15 mouse cellular contexts compared by ENCODE assay signal in genomic region chr10:105401754-105402480, GRCm38 (mm10).
DNase-seq lines count a peak whose midpoint lies in the region; ATAC-seq and TF ChIP-seq lines count a peak whose summit lies in the region.
"Had no signal": no experiment of that assay in that cellular context is flagged by ENCODE, and none has a peak within 500 bp of the region (broad histone marks: within the 10 kb centered on the region; RNA-seq: fewer than 3 reads in every experiment).

No protein-coding gene starts in this region.

- H3K9ac ChIP-seq in forebrain, embryonic 15.5 days (replicated peaks), result no peak overlapping the region; the same call in 1 of the 2 replicates
- H3K9ac ChIP-seq in midbrain, embryonic 15.5 days, result no peak overlapping the region
- H3K9ac ChIP-seq: embryonic facial prominence, embryonic 15.5 days had no signal

- DNase-seq in layer of hippocampus, adult 2 months (ENCODE audit: low spot score in 2 of 2), result no peak
- DNase-seq in layer of hippocampus, adult 11-12 months (ENCODE audit: low spot score), result no peak
- DNase-seq in cerebellum, adult 2 months, result peak; percentile 70 to 83
- no peak for DNase-seq in limb, embryonic 10.5 days (ENCODE audit: low spot score)
- no peak for DNase-seq in lung, postnatal 4 days
- DNase-seq in lung, adult 18-20 months, result no peak
- DNase-seq: B cell, adult 2 months; gastrocnemius, adult 2 months; kidney, postnatal 10 days; right cerebral cortex, adult 18-20 months had no signal

- peak overlapping the region; percentile 43 for H3K4me2 ChIP-seq in forebrain, embryonic 15.5 days (replicated peaks)
- peak overlapping the region; percentile 27 for H3K4me2 ChIP-seq in midbrain, embryonic 15.5 days
- H3K4me2 ChIP-seq: embryonic facial prominence, embryonic 15.5 days; liver, embryonic 11.5 days had no signal

- ATAC-seq in forebrain, embryonic 15.5 days (replicated peaks), result peak; percentile 83
- ATAC-seq in midbrain, embryonic 15.5 days (replicated peaks), result peak; percentile 57; the same call in 1 of the 2 replicates

- H3K4me1 ChIP-seq in cerebellum, adult 2 months (ENCODE audit: control insufficient read depth, insufficient read depth, low read length), result peaks cover 6% of the 10 kb centered on the region
- H3K4me1 ChIP-seq in forebrain, embryonic 15.5 days, result peaks cover 22% of the 10 kb centered on the region
- 0 out of 2 replicates have a peak, but pooled peaks cover 5% of the 10 kb centered on the region for H3K4me1 ChIP-seq in midbrain, embryonic 15.5 days
- H3K4me1 ChIP-seq in limb, embryonic 10.5 days, result no peaks in the 10 kb centered on the region

- peak overlapping the region; percentile 23 for H3K4me3 ChIP-seq in layer of hippocampus, adult 2 months
- H3K4me3 ChIP-seq in cerebellum, adult 2 months (replicated peaks; ENCODE audit: insufficient read depth, low read depth, low read length), result peak overlapping the region; percentile 24
- H3K4me3 ChIP-seq in forebrain, embryonic 15.5 days, result peak overlapping the region; percentile 18
- H3K4me3 ChIP-seq in midbrain, embryonic 15.5 days, result no peak overlapping the region
- no peak overlapping the region for H3K4me3 ChIP-seq in limb, embryonic 10.5 days
- H3K4me3 ChIP-seq: embryonic facial prominence, embryonic 15.5 days; gastrocnemius, adult 2 months; myocyte had no signal

- H3K36me3 ChIP-seq in forebrain, embryonic 15.5 days, result no peaks in the 10 kb centered on the region
- no peaks in the 10 kb centered on the region for H3K36me3 ChIP-seq in midbrain, embryonic 15.5 days (replicated peaks)
- H3K36me3 ChIP-seq in limb, embryonic 10.5 days, result no peaks in the 10 kb centered on the region
- H3K36me3 ChIP-seq: embryonic facial prominence, embryonic 15.5 days had no signal

- peak overlapping the region; percentile 52 for H3K27ac ChIP-seq in layer of hippocampus, adult 2 months
- no peak overlapping the region for H3K27ac ChIP-seq in cerebellum, adult 2 months (ENCODE audit: insufficient read depth, low read length)
- peak overlapping the region; percentile 75 for H3K27ac ChIP-seq in forebrain, embryonic 15.5 days (replicated peaks)
- peak overlapping the region; percentile 45 for H3K27ac ChIP-seq in midbrain, embryonic 15.5 days
- H3K27ac ChIP-seq in limb, embryonic 10.5 days, result no peak overlapping the region
- H3K27ac ChIP-seq: embryonic facial prominence, embryonic 15.5 days; gastrocnemius, adult 2 months had no signal

- 15% methylated on average over 11 of the region's 11 CpGs for WGBS in cerebellum, adult 2 months
- 40% methylated on average over 11 of the region's 11 CpGs for WGBS in forebrain, embryonic 15.5 days
- 54% methylated on average over 11 of the region's 11 CpGs for WGBS in midbrain, embryonic 15.5 days
- WGBS in limb, embryonic 10.5 days, result 93% methylated on average over 11 of the region's 11 CpGs

- TF ChIP-seq POLR2A in cerebellum, adult 2 months (IDR thresholded peaks at IDR 0.05; ENCODE audit: borderline replicate concordance, insufficient read depth, low read length), result no peak

- no peaks in the 10 kb centered on the region for H3K27me3 ChIP-seq in cerebellum, adult 2 months (ENCODE audit: control insufficient read depth, insufficient read depth, low read length)
- H3K27me3 ChIP-seq in forebrain, embryonic 15.5 days, result no peaks in the 10 kb centered on the region
- no peaks in the 10 kb centered on the region for H3K27me3 ChIP-seq in midbrain, embryonic 15.5 days (replicated peaks)
- H3K27me3 ChIP-seq in limb, embryonic 10.5 days (ENCODE audit: low read depth, poor library complexity, severe bottlenecking), result no peaks in the 10 kb centered on the region
- H3K27me3 ChIP-seq: embryonic facial prominence, embryonic 15.5 days had no signal

- no peak for TF ChIP-seq CTCF in layer of hippocampus, adult 2 months (conservative IDR thresholded peaks at IDR 0.05)
- TF ChIP-seq CTCF in cerebellum, adult 2 months (IDR thresholded peaks at IDR 0.05; ENCODE audit: borderline replicate concordance, insufficient read depth, low read depth, low read length), result no peak

- no peaks in the 10 kb centered on the region for H3K9me3 ChIP-seq in forebrain, embryonic 15.5 days
- no peaks in the 10 kb centered on the region for H3K9me3 ChIP-seq in midbrain, embryonic 15.5 days
- no peaks in the 10 kb centered on the region for H3K9me3 ChIP-seq in limb, embryonic 10.5 days (replicated peaks)
- H3K9me3 ChIP-seq: embryonic facial prominence, embryonic 15.5 days had no signal

Comparison
In these comparisons a context has a peak if more than half of its experiments do, and no peak if none do; other contexts are left out.
1. DNase-seq: peak in cerebellum, adult 2 months (2 of 2); none in layer of hippocampus, adult 2 months (0 of 2), layer of hippocampus, adult 11-12 months (single experiment), limb, embryonic 10.5 days (single experiment), lung, postnatal 4 days (0 of 2) and lung, adult 18-20 months (0 of 2).
2. H3K27ac ChIP-seq: peak in layer of hippocampus, adult 2 months (single experiment), forebrain, embryonic 15.5 days (single experiment) and midbrain, embryonic 15.5 days (single experiment); none in cerebellum, adult 2 months (single experiment) and limb, embryonic 10.5 days (single experiment).
3. H3K4me3 ChIP-seq: peak in layer of hippocampus, adult 2 months (single experiment), cerebellum, adult 2 months (single experiment) and forebrain, embryonic 15.5 days (single experiment); none in midbrain, embryonic 15.5 days (single experiment) and limb, embryonic 10.5 days (single experiment).